25 mouse cellular contexts compared by ENCODE assay signal in the genomic region with DNA sequence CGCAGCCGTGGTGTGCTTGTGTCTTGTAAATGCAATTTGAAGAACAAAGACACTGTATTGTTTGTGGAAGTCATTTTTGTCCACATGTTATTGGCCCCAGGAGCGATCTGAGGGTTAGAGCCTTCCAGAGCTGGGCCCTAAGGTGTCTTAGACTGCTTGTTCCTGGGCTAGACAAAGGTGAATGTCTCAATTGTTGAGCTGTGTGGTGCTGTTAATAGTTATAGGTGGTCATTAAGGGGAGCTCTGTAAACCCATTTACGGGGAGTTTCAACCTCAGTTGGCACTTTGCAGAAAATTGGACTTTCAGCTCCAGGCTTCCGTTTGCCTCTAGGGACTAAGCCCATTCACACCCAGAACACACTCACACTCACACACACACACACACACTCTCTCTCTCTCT. TPM values are rescaled to one million over a fixed set of nuclear protein-coding genes. Genes with fewer than 3 reads are reported as not detected.
DNase-seq lines count a peak whose midpoint lies in the region; ATAC-seq and TF ChIP-seq lines count a peak whose summit lies in the region.
"Had no signal": no experiment of that assay in that cellular context is flagged by ENCODE, and none has a peak within 500 bp of the region (broad histone marks: within the 10 kb centered on the region; RNA-seq: fewer than 3 reads in every experiment).

No protein-coding gene starts in this region.

- 45% methylated on average over 5 of the region's 5 CpGs for WGBS in limb, embryonic 11.5 days
- WGBS in limb, embryonic 14.5 days, result 45% methylated on average over 5 of the region's 5 CpGs
- WGBS in hindbrain, embryonic 10.5 days, result 87% methylated on average over 5 of the region's 5 CpGs

- H3K9me3 ChIP-seq in limb, embryonic 11.5 days (ENCODE audit: control insufficient read depth, low read length), result 0 out of 2 replicates have a peak, but pooled peaks cover 2% of the 10 kb centered on the region
- H3K9me3 ChIP-seq in limb, embryonic 14.5 days (ENCODE audit: control insufficient read depth, low read length), result no peaks in the 10 kb centered on the region
- no peaks in the 10 kb centered on the region for H3K9me3 ChIP-seq in hindbrain, embryonic 10.5 days
- H3K9me3 ChIP-seq: heart, embryonic 12.5 days; heart, embryonic 15.5 days had no signal

- no peak for DNase-seq in limb, embryonic 11.5 days (ENCODE audit: low spot score)
- DNase-seq in limb, embryonic 14.5 days (ENCODE audit: low spot score), result no peak
- DNase-seq in layer of hippocampus, adult 18-20 months (ENCODE audit: low spot score in 2 of 2), result no peak
- no peak for DNase-seq in lung, adult 18-20 months
- DNase-seq in hindbrain, embryonic 10.5 days (ENCODE audit: low spot score), result no peak
- DNase-seq: adrenal gland, postnatal 14 days; cerebellum, adult 11 months; cerebellum, adult 2 months; cerebellum, adult 9-11 months; forebrain, postnatal 0 days; gastrocnemius, postnatal 25 days; heart, adult 18-20 months; heart, postnatal 10 days; heart, postnatal 36 days had no signal

- H3K4me3 ChIP-seq in C2C12 (ENCODE audit: insufficient read depth, poor library complexity, severe bottlenecking), result no peak overlapping the region
- H3K4me3 ChIP-seq in embryonic fibroblast, embryonic 13.5 days (ENCODE audit: insufficient read depth, low read length), result no peak overlapping the region
- H3K4me3 ChIP-seq in limb, embryonic 11.5 days (ENCODE audit: low read depth, low read length), result no peak overlapping the region
- no peak overlapping the region for H3K4me3 ChIP-seq in limb, embryonic 14.5 days (replicated peaks; ENCODE audit: low read length)
- H3K4me3 ChIP-seq in hindbrain, embryonic 10.5 days, result no peak overlapping the region
- H3K4me3 ChIP-seq: heart, embryonic 12.5 days; heart, embryonic 15.5 days had no signal

- H3K36me3 ChIP-seq in C2C12 (ENCODE audit: control insufficient read depth, insufficient read depth), result peaks cover 35% of the 10 kb centered on the region
- H3K36me3 ChIP-seq in limb, embryonic 11.5 days (ENCODE audit: control insufficient read depth, insufficient read depth, low read length), result no peaks in the 10 kb centered on the region
- H3K36me3 ChIP-seq in limb, embryonic 14.5 days (ENCODE audit: control insufficient read depth, insufficient read depth, low read length), result no peaks in the 10 kb centered on the region
- H3K36me3 ChIP-seq in hindbrain, embryonic 10.5 days, result no peaks in the 10 kb centered on the region
- H3K36me3 ChIP-seq: G1E; heart, embryonic 12.5 days; heart, embryonic 15.5 days had no signal

- H3K27ac ChIP-seq in embryonic fibroblast, embryonic 13.5 days (ENCODE audit: insufficient read depth, low read length), result peak overlapping the region; percentile 59
- H3K27ac ChIP-seq in limb, embryonic 11.5 days (replicated peaks; ENCODE audit: low read depth, low read length), result no peak overlapping the region; the same call in 1 of the 2 replicates
- H3K27ac ChIP-seq in limb, embryonic 14.5 days (replicated peaks; ENCODE audit: low read depth, low read length), result no peak overlapping the region
- H3K27ac ChIP-seq in hindbrain, embryonic 10.5 days, result no peak overlapping the region
- H3K27ac ChIP-seq: heart, embryonic 15.5 days; hindbrain, embryonic 14.5 days; hindbrain, postnatal 0 days had no signal

- peaks cover 97% of the 10 kb centered on the region for H3K79me3 ChIP-seq in C2C12 (ENCODE audit: low read depth)

- no peak overlapping the region for H3K9ac ChIP-seq in limb, embryonic 11.5 days (ENCODE audit: low read length)
- no peak overlapping the region for H3K9ac ChIP-seq in limb, embryonic 14.5 days (ENCODE audit: low read depth, low read length, severe bottlenecking)
- H3K9ac ChIP-seq: forebrain, postnatal 0 days; heart, embryonic 12.5 days; heart, embryonic 15.5 days; hindbrain, embryonic 14.5 days had no signal

- no peak for TF ChIP-seq POLR2A in embryonic fibroblast, embryonic 13.5 days (IDR thresholded peaks at IDR 0.05; ENCODE audit: low read depth, low read length)
- no peak for TF ChIP-seq POLR2A in limb, embryonic 14.5 days (IDR thresholded peaks at IDR 0.05; ENCODE audit: borderline replicate concordance, extremely low read depth, insufficient read depth, insufficient read length)

- no peaks in the 10 kb centered on the region for H3K27me3 ChIP-seq in C2C12 (ENCODE audit: control insufficient read depth, insufficient read depth, insufficient read length)
- H3K27me3 ChIP-seq in limb, embryonic 11.5 days (ENCODE audit: control insufficient read depth, insufficient read depth, low read length), result no peaks in the 10 kb centered on the region
- no peaks in the 10 kb centered on the region for H3K27me3 ChIP-seq in limb, embryonic 14.5 days (ENCODE audit: control insufficient read depth, insufficient read depth, low read length)
- H3K27me3 ChIP-seq in hindbrain, embryonic 10.5 days (ENCODE audit: insufficient read depth, poor library complexity, severe bottlenecking), result no peaks in the 10 kb centered on the region
- H3K27me3 ChIP-seq: CH12.LX, Patski had no signal

- TF ChIP-seq CTCF in C2C12 (IDR thresholded peaks at IDR 0.05; ENCODE audit: control insufficient read depth, insufficient read depth, insufficient read length), result no peak
- no peak for TF ChIP-seq CTCF in embryonic fibroblast, embryonic 13.5 days (IDR thresholded peaks at IDR 0.05; ENCODE audit: borderline replicate concordance, insufficient read depth, low read length)

- H3K4me2 ChIP-seq in limb, embryonic 11.5 days (ENCODE audit: low read depth, severe bottlenecking), result no peak overlapping the region
- H3K4me2 ChIP-seq in limb, embryonic 14.5 days (replicated peaks; ENCODE audit: low read depth, low read length, severe bottlenecking), result no peak overlapping the region
- H3K4me2 ChIP-seq: heart, embryonic 12.5 days; heart, embryonic 15.5 days; hindbrain, embryonic 14.5 days had no signal

- peaks cover 24% of the 10 kb centered on the region for H3K4me1 ChIP-seq in embryonic fibroblast, embryonic 13.5 days (ENCODE audit: control insufficient read depth, insufficient read depth, low read length)
- H3K4me1 ChIP-seq in limb, embryonic 11.5 days (ENCODE audit: control insufficient read depth, insufficient read depth, low read length), result peaks cover 31% of the 10 kb centered on the region
- H3K4me1 ChIP-seq in limb, embryonic 14.5 days (ENCODE audit: control insufficient read depth, insufficient read depth, low read length), result peaks cover 28% of the 10 kb centered on the region
- H3K4me1 ChIP-seq in hindbrain, embryonic 10.5 days (replicated peaks), result peaks cover 50% of the 10 kb centered on the region

- peak overlapping the region; percentile 34 for H3ac ChIP-seq in C2C12 (ENCODE audit: control insufficient read depth, insufficient read length, low read depth)

- peak; percentile 72 for ATAC-seq in limb, embryonic 11.5 days (ENCODE audit: insufficient number of reproducible peaks, low FRiP score, low TSS enrichment, low read depth)
- 0 out of 2 replicates have a peak, but pooled peaks have one; percentile 8 for ATAC-seq in limb, embryonic 14.5 days (ENCODE audit: low FRiP score, low read depth)
- ATAC-seq: forebrain, embryonic 14.5 days; forebrain, postnatal 0 days; hindbrain, postnatal 0 days; inflammation-experienced regulatory T-cells, adult 6 months had no signal

- H3K79me2 ChIP-seq in C2C12 (ENCODE audit: control insufficient read depth, insufficient read depth), result peaks cover 100% of the 10 kb centered on the region

TF ChIP-seq in C2C12, 6 proteins besides CTCF, POLR2A, EP300 and RAD21:
- TF ChIP-seq FOSL1 (IDR thresholded peaks at IDR 0.05; ENCODE audit: insufficient read depth, low read length, poor library complexity, severe bottlenecking) (no peak), MYOG (IDR thresholded peaks at IDR 0.05; ENCODE audit: control insufficient read depth, extremely low read depth, insufficient read length) (no peak), CEBPB (IDR thresholded peaks at IDR 0.05; ENCODE audit: low read depth) (no peak), USF1 (IDR thresholded peaks at IDR 0.05; ENCODE audit: low read depth) (no peak)

RNA-seq across cellular contexts. Expression of a gene that starts 31.4 kb away (rescaled TPM):
- 89.8 TPM for polyA plus RNA-seq in C2C12 (2012; fragmentation: generic; extraction: Trizol)
- 47.8 and 49.9 TPM in 2 replicates for polyA plus RNA-seq in embryonic fibroblast, embryonic 13.5 days (2011; ENCODE audit: insufficient read length, low read depth, missing spikeins)
- polyA plus RNA-seq in limb, embryonic 11.5 days (2014; fragmentation: Nextera tagmentation; extraction: Ambion mirVana), result 48.4 and 52.2 TPM in 2 replicates
- polyA plus RNA-seq in limb, embryonic 14.5 days (2012; rRNA removed), result 25.5 and 26.9 TPM in 2 replicates
- 28.8 and 34.2 TPM in 2 replicates for polyA plus RNA-seq in limb, embryonic 14.5 days (2014; fragmentation: Nextera tagmentation; extraction: Ambion mirVana)
- total RNA-seq in layer of hippocampus, adult 18-20 months (2021), result 10 to 100 TPM; 49.7 to 50.7 TPM
- polyA plus RNA-seq in hindbrain, embryonic 10.5 days (2016; fragmentation: Nextera tagmentation; extraction: Ambion mirVana), result 41.8 and 45.4 TPM in 2 replicates
- polyA plus RNA-seq: G1E had no signal
